Mouse (Mus musculus): ENCODE measurements at regions not wholly inside any gene's neighbourhood (a gene's known extent, or its start where the extent isn't known, plus 50 kb on each side); places are given as distances from the start of the nearest gene placed in this dataset.

- no peak for ATAC-seq
Observed at GRCm38 (mm10) chr11:112140058-112140457, 642.0 kb upstream of the Sox9 start.

- ATAC-seq: no peak
Observed at GRCm38 (mm10) chr11:112140495-112140894, 641.5 kb upstream of the Sox9 start.

DNA sequence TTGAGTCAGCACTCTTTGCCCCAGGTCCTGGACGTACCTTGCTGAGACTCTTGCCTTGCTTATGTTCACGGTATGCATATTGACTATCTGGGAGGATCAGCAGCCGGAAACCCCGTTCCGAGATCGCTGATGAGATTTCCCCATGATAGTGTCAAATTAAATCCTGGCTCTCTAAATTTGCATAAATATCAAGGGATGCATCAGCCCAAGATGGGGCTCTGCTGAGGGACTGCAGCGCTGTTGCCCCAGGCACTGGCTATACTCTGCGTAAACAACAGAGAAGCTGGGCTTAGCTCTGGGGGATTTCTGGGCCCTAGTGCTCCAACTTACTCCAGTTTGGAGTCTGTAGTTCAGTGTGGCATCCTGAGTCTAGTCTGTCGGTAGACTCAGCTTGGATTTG lies 641.1 kb upstream of the Sox9 start:
- ATAC-seq: no peak

- no peak for ATAC-seq
Observed at GRCm38 (mm10) chr11:112152051-112152450, 630.0 kb upstream of the Sox9 start.

DNA sequence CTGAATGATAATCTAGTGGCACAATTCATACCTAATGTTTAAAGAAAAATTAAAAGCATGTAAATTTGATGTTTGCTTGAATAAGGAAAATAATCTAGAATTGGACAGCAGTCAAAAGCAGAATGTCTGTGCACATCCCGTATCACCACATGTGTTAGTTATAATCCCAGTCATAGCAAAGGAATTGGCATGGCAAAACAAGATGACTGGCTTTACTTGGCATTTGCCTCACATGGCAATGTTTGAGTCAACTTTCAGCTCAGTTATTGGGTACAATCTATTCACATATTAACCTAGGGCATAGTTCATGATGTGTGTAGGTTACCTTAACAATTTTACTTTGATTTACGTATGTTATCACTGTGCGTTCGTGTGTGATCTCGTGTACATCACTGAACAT lies 628.8 kb upstream of the Sox9 start:
- ATAC-seq: no peak

DNA sequence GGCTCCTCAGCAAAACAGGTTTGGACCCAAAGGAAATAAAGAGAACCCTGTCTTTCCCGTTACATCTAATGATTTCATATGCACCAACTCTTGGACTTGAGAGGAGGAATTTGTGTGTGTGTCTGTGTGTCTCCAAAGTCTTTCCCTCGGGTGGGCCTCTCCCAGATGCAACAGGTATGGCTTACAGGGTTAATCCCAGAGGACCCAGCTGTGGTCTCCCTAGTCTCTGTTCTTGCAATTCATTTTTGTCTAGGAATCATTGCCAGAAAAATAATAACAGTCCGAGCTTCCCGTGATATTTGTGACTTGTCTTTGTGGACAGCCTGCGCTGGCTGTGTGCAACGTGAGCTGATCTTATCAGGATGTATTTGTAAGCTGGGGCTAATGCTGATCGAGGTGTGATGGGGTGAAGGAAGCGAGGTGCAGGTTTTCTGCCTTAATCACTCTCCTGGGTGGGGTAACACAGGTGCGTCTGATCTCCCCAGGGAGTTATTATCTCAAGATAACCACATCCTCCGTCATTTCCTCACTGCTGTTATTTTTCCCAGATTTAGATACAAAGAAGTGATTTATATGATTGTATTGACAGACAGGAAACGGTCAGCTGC lies 627.2 kb upstream of the Sox9 start:
- no peak for ATAC-seq

- ATAC-seq: no peak
Observed at GRCm38 (mm10) chr11:112155339-112155955, 626.6 kb upstream of the Sox9 start.

- no peak for ATAC-seq
Observed at GRCm38 (mm10) chr11:112163681-112164265, 618.3 kb upstream of the Sox9 start.

DNA sequence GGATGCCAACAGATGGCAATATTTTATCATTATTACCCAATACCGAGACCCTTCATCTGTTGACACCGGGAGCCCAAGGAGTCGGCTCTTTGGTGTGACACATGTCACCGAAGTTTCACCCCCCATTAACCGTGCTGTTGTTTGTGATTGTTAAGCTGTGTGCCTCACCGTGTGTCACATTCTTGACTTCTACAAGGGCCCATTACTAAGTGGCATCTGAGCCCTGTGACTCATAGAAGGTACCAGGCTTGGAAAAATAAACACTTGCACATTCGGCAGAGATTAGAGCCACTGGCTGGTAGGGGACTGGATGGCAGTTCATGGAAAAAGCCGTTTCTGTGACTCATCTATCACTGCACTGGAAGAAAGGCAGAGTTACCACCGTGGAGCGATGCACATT lies 608.4 kb upstream of the Sox9 start:
- ATAC-seq: no peak

DNA sequence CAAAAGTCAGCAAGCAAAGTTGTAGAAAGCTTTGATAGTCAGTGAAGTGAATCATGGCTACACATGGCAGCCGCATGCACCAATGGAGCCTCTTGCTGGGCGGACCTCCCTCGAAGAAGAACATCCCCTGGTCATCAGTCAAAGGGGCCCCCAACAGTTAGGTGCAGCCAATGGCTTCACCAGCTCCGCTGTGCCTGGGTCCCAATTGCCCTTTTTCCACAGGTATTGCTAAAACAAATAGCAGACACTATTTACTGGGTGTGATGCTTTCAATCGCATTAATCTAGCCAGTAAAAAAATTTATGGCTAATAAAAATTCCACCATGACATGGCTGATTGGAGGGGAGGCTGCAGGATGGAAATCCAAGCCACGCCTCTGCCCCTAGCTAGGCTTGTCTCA lies 606.7 kb upstream of the Sox9 start:
- no peak for ATAC-seq

DNA sequence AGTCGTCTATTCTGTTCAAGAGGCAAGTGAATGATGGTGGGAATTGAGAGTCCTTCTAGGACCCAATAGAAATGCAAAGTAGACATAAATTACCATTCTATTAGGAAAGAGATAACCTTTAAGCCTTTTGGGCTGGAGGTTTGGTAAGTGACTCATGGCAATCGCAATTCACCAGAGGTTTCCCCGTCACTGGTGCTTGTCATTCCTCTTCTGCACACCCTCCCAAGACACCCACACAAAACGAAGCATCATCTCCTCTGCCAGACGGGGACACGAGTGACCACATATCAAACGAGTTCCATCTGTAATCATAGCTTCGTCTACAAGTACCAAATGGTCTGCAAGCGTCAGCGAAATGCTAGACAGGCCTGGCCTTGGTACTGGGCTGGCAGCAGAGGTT lies 601.4 kb upstream of the Sox9 start:
- ATAC-seq: no peak

DNA sequence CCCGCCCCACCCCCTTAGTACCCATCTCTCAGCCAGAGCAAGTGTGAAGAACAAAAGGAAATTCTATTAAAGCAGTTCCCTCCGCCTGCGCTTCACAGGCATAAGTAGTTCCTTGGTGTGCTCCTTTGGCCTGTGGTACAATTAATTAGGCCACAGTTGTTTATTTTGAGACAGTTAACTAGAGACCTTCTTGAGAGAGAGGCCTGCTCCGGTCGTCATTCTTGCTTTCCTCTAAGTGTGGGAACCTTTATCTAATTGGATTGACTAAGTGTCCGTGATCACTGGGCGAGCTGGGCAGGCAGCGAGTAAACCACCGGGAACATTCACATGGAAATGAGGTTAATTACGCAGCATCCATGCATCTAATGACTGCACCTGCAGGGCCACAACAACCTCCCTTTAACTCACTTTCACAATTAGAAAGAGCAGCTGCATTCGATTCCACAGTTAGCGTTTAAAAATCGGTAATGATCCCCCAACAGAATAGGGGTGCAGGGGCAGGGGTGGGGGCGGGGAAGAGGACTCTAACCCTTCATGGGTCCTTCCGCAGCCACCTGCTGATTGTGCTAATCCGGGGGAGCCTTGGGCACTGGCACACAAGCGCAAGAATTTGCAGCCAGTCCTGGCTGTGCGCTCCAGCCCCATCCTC lies 584.3 kb upstream of the Sox9 start:
- ATAC-seq: no peak

GRCm38 (mm10) chr11:112204561-112204960 lies 577.5 kb upstream of the Sox9 start:
- no peak for ATAC-seq

- ATAC-seq: no peak
Observed at GRCm38 (mm10) chr11:112209414-112209813, 572.6 kb upstream of the Sox9 start.

GRCm38 (mm10) chr11:112219046-112219720 lies 562.8 kb upstream of the Sox9 start:
- no peak for ATAC-seq

DNA sequence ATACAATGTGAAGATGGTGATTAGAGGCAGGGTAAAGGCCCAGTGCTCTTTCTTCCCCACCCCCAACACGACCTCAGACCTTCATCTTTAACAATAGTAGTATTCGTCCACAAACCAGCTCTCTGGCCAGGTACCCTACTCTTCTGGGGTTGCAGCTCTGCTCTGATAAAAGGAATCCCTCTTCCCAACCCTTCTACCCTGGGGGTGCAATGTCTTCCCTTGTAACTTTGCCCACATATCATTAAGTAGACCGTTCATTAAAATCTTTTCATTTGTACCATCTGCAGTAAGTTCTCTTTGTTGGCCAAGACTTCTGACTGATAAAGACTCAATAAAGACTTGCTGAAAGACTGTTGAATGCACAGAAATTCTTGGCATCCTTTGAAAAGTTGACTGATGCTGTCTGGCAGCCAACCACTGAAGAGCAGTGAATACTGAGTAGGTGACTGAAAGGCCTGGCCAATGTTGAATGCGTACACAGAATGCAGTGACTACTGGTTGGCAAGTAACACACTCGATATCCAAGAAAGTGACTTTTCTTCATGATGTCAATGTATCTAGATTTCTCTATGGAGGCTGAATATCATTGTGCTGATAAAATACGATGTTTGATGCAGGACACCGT lies 547.4 kb upstream of the Sox9 start:
- ATAC-seq: no peak

DNA sequence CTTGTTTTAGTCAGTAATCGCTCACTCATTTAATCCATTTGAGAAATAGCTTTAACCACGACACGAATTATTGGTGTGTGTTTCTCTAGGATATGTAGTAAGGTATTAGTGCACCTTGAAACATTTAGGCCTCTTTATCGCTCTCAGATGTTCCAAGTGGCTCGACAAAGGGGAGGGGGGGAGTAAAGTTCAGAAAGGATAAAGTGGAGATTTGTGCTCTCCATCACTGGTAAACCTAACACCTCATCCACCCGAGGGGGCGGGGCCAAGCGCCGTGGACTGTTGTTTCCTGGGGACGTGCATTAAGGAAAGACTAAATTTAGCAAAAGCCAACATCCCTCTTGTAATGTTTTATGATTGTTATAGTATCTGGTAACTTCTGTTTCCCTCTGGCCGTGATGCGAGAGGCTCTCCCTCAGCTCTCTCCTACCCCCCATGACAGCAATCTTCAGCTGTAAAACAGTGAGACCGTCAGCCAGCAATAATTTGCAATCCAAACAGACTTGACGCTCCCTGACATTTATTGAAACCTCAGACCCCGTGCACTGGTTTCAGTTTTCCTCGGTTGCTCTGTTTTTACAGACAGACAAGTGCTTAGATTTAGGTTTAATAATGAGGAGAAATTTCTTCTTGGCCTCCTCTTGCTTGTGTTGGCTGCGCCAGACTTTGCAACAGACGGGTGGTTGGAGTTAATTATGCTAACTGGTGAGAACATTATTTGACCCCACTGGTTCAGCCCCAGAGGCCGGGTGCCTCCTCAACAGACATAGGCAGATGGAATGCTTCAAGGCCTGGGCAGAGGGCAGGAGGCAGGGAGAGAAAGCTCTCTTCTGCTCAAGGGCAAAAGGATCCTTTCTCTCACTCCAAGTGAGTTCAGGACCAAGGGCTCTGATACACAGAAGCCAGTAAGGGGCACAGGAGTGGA lies 542.8 kb upstream of the Sox9 start:
- ATAC-seq: no peak

DNA sequence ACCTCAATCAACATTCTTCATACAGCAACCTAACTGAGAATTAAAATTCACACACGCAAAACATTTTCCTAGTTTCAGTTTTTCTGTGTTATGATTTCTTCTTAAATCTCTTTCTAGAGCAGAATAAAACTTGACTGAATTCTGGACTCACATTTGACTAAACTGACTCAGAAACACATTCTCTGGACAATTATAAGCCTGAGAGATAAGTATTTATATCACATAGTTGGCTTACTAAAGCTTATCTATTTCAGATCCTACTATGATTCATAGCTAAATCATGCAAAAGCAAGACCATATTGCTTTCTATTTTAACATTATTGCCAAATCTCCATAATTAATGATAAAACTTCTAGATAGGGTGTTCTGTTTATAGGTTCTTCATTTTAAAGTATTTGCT lies 529.5 kb upstream of the Sox9 start:
- no peak for ATAC-seq

DNA sequence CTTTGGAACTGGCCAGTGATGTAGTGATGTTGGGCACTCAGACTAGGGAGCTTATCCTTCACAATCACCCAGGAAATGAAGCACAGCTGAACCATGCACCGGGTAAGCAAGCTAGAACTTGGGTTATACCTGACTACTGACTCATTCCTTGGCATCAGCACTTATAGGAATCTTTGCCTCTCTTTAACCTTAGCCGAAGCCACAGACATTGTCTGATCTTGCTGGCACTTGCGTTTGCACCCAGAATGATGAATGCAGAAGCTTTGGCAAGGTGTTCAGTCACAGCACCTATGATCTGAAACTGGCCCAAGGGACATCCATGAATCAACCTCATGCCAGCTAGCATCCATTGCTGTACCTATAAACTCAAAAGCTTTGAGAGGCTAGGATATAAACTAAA lies 529.0 kb upstream of the Sox9 start:
- no peak for ATAC-seq

DNA sequence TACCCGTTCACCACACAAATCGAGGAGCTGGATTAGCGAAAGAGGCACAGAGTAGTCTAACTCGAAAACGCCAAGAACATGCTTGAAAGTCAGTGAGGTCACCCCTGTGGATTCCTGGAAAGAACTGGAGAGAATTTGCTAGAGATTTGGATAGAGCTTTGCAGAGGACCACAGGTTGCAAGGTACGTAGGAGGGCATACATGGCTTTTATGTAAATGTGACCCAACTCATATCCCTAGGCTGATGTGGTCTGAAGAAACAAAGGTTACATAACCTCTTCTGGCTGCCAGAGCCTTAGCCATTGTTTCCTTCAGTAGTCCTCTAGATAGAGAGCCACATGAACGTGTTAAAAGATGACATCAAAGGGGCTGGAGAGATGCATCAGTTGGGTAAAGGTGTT lies 525.7 kb upstream of the Sox9 start:
- no peak for ATAC-seq

GRCm38 (mm10) chr11:112264077-112264476 lies 517.9 kb upstream of the Sox9 start:
- no peak for ATAC-seq

- ATAC-seq: no peak
Observed at GRCm38 (mm10) chr11:112270911-112271310, 511.1 kb upstream of the Sox9 start.

All from inflammation-experienced regulatory T-cells, adult 6 months (primary cell).